Mouse (Mus musculus): ENCODE results near the gene Trappc5. TPM values are rescaled to one million over a fixed set of nuclear protein-coding genes. Genes with fewer than 3 reads are reported as not detected.

Trappc5 gene
- polyA plus RNA-seq, 1 experiment, result 36.7 TPM

DNA sequence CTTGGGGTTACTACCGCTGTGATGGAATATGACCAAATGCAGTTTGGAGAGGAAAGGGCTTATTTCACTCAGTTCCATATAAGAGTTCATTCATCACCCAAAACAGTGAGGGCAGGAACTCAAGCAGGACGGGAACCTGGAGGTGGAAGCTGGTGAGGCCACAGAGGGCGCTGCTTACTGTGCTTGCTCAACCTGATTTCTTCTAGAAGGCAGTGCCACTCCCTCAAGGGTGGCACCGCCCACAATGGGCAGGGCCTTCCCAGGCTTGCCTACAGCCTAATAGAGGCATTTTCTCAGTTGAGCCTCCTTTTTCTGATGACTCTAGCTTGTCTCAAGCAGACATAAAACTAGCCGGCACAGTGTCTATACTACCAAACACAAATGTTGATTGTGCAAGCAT is 30.3 kb upstream of the Trappc5 start:
- no peak for TF ChIP-seq CTCF (IDR thresholded peaks at IDR 0.05; ENCODE audit: control insufficient read depth, insufficient read depth, insufficient read length)
- TF ChIP-seq CEBPB (IDR thresholded peaks at IDR 0.05; ENCODE audit: low read depth), result no peak
- no peak for TF ChIP-seq MAX (IDR thresholded peaks at IDR 0.05)
- no peak for TF ChIP-seq MYOD1 (IDR thresholded peaks at IDR 0.05; ENCODE audit: control insufficient read depth, insufficient read length, low read depth)
- no peak for TF ChIP-seq USF1 (IDR thresholded peaks at IDR 0.05; ENCODE audit: low read depth)
- no peak for TF ChIP-seq MYOG (IDR thresholded peaks at IDR 0.05; ENCODE audit: control insufficient read depth, extremely low read depth, insufficient read length)
- TF ChIP-seq FOSL1 (IDR thresholded peaks at IDR 0.05; ENCODE audit: insufficient read depth, low read length, poor library complexity, severe bottlenecking), result no peak
- no peak overlapping the region for H3K4me3 ChIP-seq (ENCODE audit: insufficient read depth, poor library complexity, severe bottlenecking)
- no peaks in the 10 kb centered on the region for H3K79me3 ChIP-seq (ENCODE audit: low read depth)
- H3K36me3 ChIP-seq (ENCODE audit: control insufficient read depth, insufficient read depth), result no peaks in the 10 kb centered on the region
- H3K79me2 ChIP-seq (ENCODE audit: control insufficient read depth, insufficient read depth), result no peaks in the 10 kb centered on the region
- H3K27me3 ChIP-seq (ENCODE audit: control insufficient read depth, insufficient read depth, insufficient read length), result peaks cover 12% of the 10 kb centered on the region
- H3ac ChIP-seq (ENCODE audit: control insufficient read depth, insufficient read length, low read depth), result no peak overlapping the region

DNA sequence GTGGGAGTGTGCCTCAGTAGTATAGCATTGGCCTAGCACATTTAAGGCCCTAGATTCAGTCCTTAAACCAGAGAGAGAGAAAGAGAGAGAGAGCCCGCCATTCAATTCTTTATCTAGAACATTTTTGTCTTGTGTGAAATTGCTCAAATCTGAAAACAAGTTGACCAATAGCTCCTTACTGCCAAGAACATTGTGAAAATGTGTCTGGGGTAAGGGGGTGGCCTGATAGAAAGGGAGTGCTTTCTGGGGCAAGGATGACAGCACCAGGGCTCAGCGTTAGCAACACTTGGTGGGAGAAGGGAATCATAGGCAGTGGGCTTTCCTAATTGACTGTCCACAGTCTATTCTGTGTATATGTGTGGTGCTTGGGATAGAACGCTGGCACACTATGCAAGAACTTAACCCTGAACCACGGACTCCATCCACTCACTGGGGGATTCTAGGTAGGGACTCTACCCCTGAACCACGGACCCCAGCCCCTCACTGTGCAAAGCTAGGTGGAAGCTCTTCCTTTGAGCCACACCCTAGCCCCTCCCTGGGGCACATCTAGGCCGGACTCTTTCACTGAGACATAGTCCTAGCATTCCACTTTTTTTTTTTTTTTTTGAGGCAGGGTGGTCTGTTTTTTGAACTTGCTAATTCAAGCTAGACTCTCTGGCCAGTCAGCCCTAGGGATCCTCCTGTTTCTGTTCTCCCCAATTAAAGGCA is 29.1 kb upstream of the Trappc5 start:
- H3K79me3 ChIP-seq (ENCODE audit: low read depth), result no peaks in the 10 kb centered on the region
- TF ChIP-seq USF1 (IDR thresholded peaks at IDR 0.05; ENCODE audit: low read depth), result no peak
- H3K27me3 ChIP-seq (ENCODE audit: control insufficient read depth, insufficient read depth, insufficient read length), result peaks cover 16% of the 10 kb centered on the region
- H3K79me2 ChIP-seq (ENCODE audit: control insufficient read depth, insufficient read depth), result no peaks in the 10 kb centered on the region
- no peak overlapping the region for H3ac ChIP-seq (ENCODE audit: control insufficient read depth, insufficient read length, low read depth)
- no peaks in the 10 kb centered on the region for H3K36me3 ChIP-seq (ENCODE audit: control insufficient read depth, insufficient read depth)
- no peak overlapping the region for H3K4me3 ChIP-seq (ENCODE audit: insufficient read depth, poor library complexity, severe bottlenecking)

DNA sequence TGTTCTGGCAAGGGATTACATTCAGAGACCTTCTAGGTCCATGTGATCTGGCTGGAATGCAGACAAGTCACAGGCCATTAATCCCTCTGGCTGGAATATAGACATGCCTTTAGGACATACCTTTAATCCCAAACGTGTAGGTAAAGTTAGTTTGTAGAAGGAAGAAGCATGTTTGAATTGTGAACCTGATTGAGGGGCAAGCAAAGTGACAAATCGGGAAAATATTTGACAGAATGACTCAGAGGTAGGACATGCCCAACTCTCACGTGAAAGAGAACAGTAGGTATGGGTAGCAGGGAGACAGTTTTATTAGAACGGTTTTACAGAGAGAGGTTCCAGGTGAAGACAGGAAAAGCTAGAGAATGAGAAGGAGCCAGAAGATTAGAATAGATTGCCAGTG is 28.5 kb upstream of the Trappc5 start:
- Histone ChIP-seq H3K36me3 (ENCODE audit: control insufficient read depth, insufficient read depth) (no peaks in the 10 kb centered on the region), H3K79me3 (ENCODE audit: low read depth) (no peaks in the 10 kb centered on the region), H3K79me2 (ENCODE audit: control insufficient read depth, insufficient read depth) (no peaks in the 10 kb centered on the region), H3K27me3 (ENCODE audit: control insufficient read depth, insufficient read depth, insufficient read length) (peaks cover 22% of the 10 kb centered on the region), H3K4me3 (ENCODE audit: insufficient read depth, poor library complexity, severe bottlenecking) (no peak overlapping the region), H3ac (ENCODE audit: control insufficient read depth, insufficient read length, low read depth) (no peak overlapping the region)
- no peak for TF ChIP-seq MYOD1 (IDR thresholded peaks at IDR 0.05; ENCODE audit: control insufficient read depth, insufficient read length, low read depth)
- no peak for TF ChIP-seq MYOG (IDR thresholded peaks at IDR 0.05; ENCODE audit: control insufficient read depth, extremely low read depth, insufficient read length)
- no peak for TF ChIP-seq CTCF (IDR thresholded peaks at IDR 0.05; ENCODE audit: control insufficient read depth, insufficient read depth, insufficient read length)
- TF ChIP-seq MAX (IDR thresholded peaks at IDR 0.05), result no peak
- no peak for TF ChIP-seq CEBPB (IDR thresholded peaks at IDR 0.05; ENCODE audit: low read depth)
- no peak for TF ChIP-seq USF1 (IDR thresholded peaks at IDR 0.05; ENCODE audit: low read depth)
- TF ChIP-seq FOSL1 (IDR thresholded peaks at IDR 0.05; ENCODE audit: insufficient read depth, low read length, poor library complexity, severe bottlenecking), result no peak

DNA sequence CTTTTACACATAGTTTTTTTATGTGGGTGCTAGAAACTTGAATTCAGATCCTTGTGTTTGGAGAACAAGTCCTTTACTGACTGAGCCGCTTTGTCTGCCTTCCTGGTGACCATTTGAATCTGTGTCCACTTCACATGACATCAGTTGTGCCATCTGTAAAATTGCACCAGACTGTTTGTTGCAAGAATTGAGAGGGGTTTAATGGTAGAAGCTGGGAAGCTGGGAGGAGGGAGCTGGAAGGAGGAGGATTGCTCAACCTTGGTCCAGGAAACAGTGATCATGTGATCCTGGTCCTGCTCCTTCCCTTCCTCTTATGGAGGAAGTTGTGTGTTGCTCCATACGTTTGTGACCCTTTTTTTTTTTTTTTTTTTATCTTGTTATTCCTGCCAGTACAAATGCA is 27.8 kb upstream of the Trappc5 start:
- no peaks in the 10 kb centered on the region for H3K79me3 ChIP-seq (ENCODE audit: low read depth)
- TF ChIP-seq MYOG (IDR thresholded peaks at IDR 0.05; ENCODE audit: control insufficient read depth, extremely low read depth, insufficient read length) (no peak), CTCF (IDR thresholded peaks at IDR 0.05; ENCODE audit: control insufficient read depth, insufficient read depth, insufficient read length) (no peak), FOSL1 (IDR thresholded peaks at IDR 0.05; ENCODE audit: insufficient read depth, low read length, poor library complexity, severe bottlenecking) (no peak), MAX (IDR thresholded peaks at IDR 0.05) (no peak), CEBPB (IDR thresholded peaks at IDR 0.05; ENCODE audit: low read depth) (no peak), MYOD1 (IDR thresholded peaks at IDR 0.05; ENCODE audit: control insufficient read depth, insufficient read length, low read depth) (no peak), USF1 (IDR thresholded peaks at IDR 0.05; ENCODE audit: low read depth) (no peak)
- no peaks in the 10 kb centered on the region for H3K79me2 ChIP-seq (ENCODE audit: control insufficient read depth, insufficient read depth)
- H3K27me3 ChIP-seq (ENCODE audit: control insufficient read depth, insufficient read depth, insufficient read length), result peaks cover 22% of the 10 kb centered on the region
- no peak overlapping the region for H3K4me3 ChIP-seq (ENCODE audit: insufficient read depth, poor library complexity, severe bottlenecking)
- H3ac ChIP-seq (ENCODE audit: control insufficient read depth, insufficient read length, low read depth), result no peak overlapping the region
- no peaks in the 10 kb centered on the region for H3K36me3 ChIP-seq (ENCODE audit: control insufficient read depth, insufficient read depth)

DNA sequence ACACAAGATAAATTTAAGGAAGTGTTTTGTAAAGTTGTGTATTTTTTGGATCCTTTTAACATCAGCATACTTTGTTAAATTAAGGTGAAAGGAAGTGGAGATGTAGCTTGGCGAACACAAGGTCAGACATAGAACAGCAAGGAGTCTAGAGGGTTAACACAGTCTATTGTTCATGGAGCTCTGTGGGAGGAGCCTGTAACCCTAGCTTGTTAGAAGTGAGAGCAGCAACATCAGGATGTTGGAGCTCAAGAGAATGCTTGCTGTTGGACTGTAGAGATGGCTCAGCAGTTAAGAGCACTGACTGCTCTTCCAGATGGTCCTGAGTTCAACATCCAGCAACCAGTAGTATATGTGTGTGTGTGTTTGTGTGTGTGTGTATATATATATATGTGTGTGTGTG is 27.1 kb upstream of the Trappc5 start:
- no peak for TF ChIP-seq MYOG (IDR thresholded peaks at IDR 0.05; ENCODE audit: control insufficient read depth, extremely low read depth, insufficient read length)
- TF ChIP-seq MAX (IDR thresholded peaks at IDR 0.05), result no peak
- TF ChIP-seq MYOD1 (IDR thresholded peaks at IDR 0.05; ENCODE audit: control insufficient read depth, insufficient read length, low read depth), result no peak
- no peak for TF ChIP-seq FOSL1 (IDR thresholded peaks at IDR 0.05; ENCODE audit: insufficient read depth, low read length, poor library complexity, severe bottlenecking)
- TF ChIP-seq CEBPB (IDR thresholded peaks at IDR 0.05; ENCODE audit: low read depth), result no peak
- TF ChIP-seq CTCF (IDR thresholded peaks at IDR 0.05; ENCODE audit: control insufficient read depth, insufficient read depth, insufficient read length), result no peak
- TF ChIP-seq USF1 (IDR thresholded peaks at IDR 0.05; ENCODE audit: low read depth), result no peak
- no peak overlapping the region for H3K4me3 ChIP-seq (ENCODE audit: insufficient read depth, poor library complexity, severe bottlenecking)

DNA sequence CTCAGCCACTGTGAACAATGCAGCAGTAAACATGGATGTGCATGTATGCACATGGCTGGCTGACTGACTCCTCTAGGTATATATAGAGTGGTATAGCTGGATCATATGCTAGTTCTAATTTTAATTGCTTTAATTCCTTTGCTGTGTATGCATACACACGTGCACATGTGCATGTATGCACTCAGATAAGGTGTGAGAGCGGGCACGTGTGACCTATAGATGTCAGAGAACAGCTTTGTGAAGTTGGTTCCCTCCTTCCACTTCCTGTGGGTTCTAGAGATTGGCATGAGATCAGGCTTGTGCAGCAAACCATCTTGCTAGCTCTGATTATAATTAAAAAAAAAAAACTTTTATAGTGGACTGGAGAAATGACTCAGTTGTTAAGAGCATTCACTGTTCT is 23.3 kb upstream of the Trappc5 start:
- Histone ChIP-seq H3K36me3 (ENCODE audit: control insufficient read depth, insufficient read depth) (no peaks in the 10 kb centered on the region), H3K79me3 (ENCODE audit: low read depth) (no peaks in the 10 kb centered on the region), H3K27me3 (ENCODE audit: control insufficient read depth, insufficient read depth, insufficient read length) (peaks cover 41% of the 10 kb centered on the region), H3K4me3 (ENCODE audit: insufficient read depth, poor library complexity, severe bottlenecking) (no peak overlapping the region), H3ac (ENCODE audit: control insufficient read depth, insufficient read length, low read depth) (no peak overlapping the region), H3K79me2 (ENCODE audit: control insufficient read depth, insufficient read depth) (no peaks in the 10 kb centered on the region)
- TF ChIP-seq MYOD1 (IDR thresholded peaks at IDR 0.05; ENCODE audit: control insufficient read depth, insufficient read length, low read depth) (no peak), MYOG (IDR thresholded peaks at IDR 0.05; ENCODE audit: control insufficient read depth, extremely low read depth, insufficient read length) (no peak), CTCF (IDR thresholded peaks at IDR 0.05; ENCODE audit: control insufficient read depth, insufficient read depth, insufficient read length) (no peak), USF1 (IDR thresholded peaks at IDR 0.05; ENCODE audit: low read depth) (no peak), FOSL1 (IDR thresholded peaks at IDR 0.05; ENCODE audit: insufficient read depth, low read length, poor library complexity, severe bottlenecking) (no peak), MAX (IDR thresholded peaks at IDR 0.05) (no peak), CEBPB (IDR thresholded peaks at IDR 0.05; ENCODE audit: low read depth) (no peak)

More for the DNA sequence above, 27.1 kb upstream of the Trappc5 start:
- Histone ChIP-seq H3K27me3 (ENCODE audit: control insufficient read depth, insufficient read depth, insufficient read length) (peaks cover 22% of the 10 kb centered on the region), H3K79me2 (ENCODE audit: control insufficient read depth, insufficient read depth) (no peaks in the 10 kb centered on the region), H3ac (ENCODE audit: control insufficient read depth, insufficient read length, low read depth) (no peak overlapping the region), H3K36me3 (ENCODE audit: control insufficient read depth, insufficient read depth) (no peaks in the 10 kb centered on the region), H3K79me3 (ENCODE audit: low read depth) (no peaks in the 10 kb centered on the region)
